Mouse (Mus musculus): ENCODE data around the gene Slc22a5. TPM values are rescaled to one million over a fixed set of nuclear protein-coding genes. Genes with fewer than 3 reads are reported as not detected.

Gene Slc22a5
- total and polyA plus RNA-seq, 2 experiments from 2014 or later = 12.8 to 13.6 TPM

DNA sequence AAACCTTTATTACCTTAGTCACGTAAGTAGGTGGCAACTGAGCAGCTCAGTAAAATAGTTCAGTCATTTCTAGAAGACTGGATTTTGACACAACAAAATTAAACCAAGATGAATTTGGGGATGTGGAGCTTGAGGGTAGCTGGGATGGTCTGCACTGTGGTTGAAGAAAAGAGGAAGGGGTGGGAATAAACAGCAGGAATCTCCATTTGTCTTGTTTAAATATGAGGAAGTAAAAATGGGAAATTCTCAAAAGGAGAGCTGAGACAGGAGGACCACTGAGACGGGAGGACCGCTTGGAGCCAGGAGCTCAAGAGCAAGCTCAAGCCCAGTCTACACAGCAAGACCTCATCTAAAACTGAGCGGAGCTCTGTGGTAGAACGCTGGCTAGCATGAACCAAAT is 34.8 kb upstream of the Slc22a5 start:
- no peak overlapping the region for H3K27ac ChIP-seq (ENCODE audit: low read depth, low read length)
- WGBS = 92% methylated on average over 5 of the region's 5 CpGs

DNA sequence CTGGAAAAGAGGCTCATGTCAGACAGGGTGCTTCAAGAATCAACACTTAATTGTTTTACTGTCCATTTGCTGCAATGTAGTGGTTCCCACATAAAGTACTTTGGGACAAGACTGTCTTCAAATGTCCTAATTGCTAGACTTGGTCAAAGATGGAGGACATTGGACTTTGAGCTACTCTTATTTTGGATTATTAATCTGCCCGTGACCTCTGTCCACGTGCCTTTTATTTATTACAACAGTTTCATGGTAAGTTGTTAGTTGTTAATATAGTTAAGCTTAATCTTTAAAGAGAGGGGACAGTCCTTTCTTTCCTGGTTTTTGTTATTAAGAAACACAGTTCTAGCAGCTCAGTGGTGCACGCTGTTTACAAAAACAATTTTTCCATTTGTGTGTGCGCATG is 27.4 kb upstream of the Slc22a5 start:
- Histone ChIP-seq H3K9ac (replicated peaks; ENCODE audit: low read length, poor library complexity, severe bottlenecking) (no peak overlapping the region), H3K4me1 (ENCODE audit: insufficient read depth, low read length) (no peaks in the 10 kb centered on the region), H3K36me3 (ENCODE audit: insufficient read depth, low read length) (no peaks in the 10 kb centered on the region), H3K4me2 (ENCODE audit: low read depth, low read length, poor library complexity, severe bottlenecking) (no peak overlapping the region), H3K27me3 (ENCODE audit: insufficient read depth, low read length) (no peaks in the 10 kb centered on the region), H3K9me3 (ENCODE audit: low read length) (no peaks in the 10 kb centered on the region), H3K4me3 (ENCODE audit: low read depth, low read length) (no peak overlapping the region), H3K27ac (ENCODE audit: low read depth, low read length) (no peak overlapping the region)
- no peak for ATAC-seq (ENCODE audit: low FRiP score)
- 94% methylated on average over 4 of the region's 4 CpGs for WGBS
- no peak for DNase-seq (ENCODE audit: low spot score)
- TF ChIP-seq CTCF (IDR thresholded peaks at IDR 0.05) = no peak

More for the DNA sequence above, 34.8 kb upstream of the Slc22a5 start:
- DNase-seq (ENCODE audit: low spot score) (no peak), ATAC-seq (ENCODE audit: low FRiP score) (no peak)
- TF ChIP-seq CTCF (IDR thresholded peaks at IDR 0.05) = no peak
- Histone ChIP-seq H3K4me1 (ENCODE audit: insufficient read depth, low read length) (no peaks in the 10 kb centered on the region), H3K9me3 (ENCODE audit: low read length) (no peaks in the 10 kb centered on the region), H3K27me3 (ENCODE audit: insufficient read depth, low read length) (no peaks in the 10 kb centered on the region), H3K4me2 (ENCODE audit: low read depth, low read length, poor library complexity, severe bottlenecking) (no peak overlapping the region), H3K4me3 (ENCODE audit: low read depth, low read length) (no peak overlapping the region), H3K9ac (replicated peaks; ENCODE audit: low read length, poor library complexity, severe bottlenecking) (no peak overlapping the region), H3K36me3 (ENCODE audit: insufficient read depth, low read length) (no peaks in the 10 kb centered on the region)

DNA sequence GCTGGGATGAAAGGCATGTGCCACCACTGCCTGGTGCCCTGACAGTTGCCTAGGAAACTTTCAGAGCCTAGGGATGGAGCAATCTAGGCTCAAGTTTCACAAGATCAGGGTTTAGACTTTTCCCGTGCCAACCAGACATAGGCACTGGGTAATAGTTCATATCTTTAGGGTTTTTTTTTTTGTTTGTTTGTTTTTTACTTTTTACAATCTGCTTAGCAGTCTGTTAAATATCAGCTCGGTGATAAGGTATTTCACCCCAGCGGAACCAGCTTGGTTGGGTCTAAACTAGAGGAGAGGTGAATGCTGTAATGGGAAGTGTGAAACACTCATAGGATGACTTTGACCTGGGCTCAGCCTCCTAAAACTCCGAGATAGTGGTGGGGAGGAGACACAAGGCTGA is 19.6 kb upstream of the Slc22a5 start:
- H3K27me3 ChIP-seq (ENCODE audit: insufficient read depth, low read length) = no peaks in the 10 kb centered on the region
- no peak overlapping the region for H3K27ac ChIP-seq (ENCODE audit: low read depth, low read length)
- H3K9me3 ChIP-seq (ENCODE audit: low read length) = no peaks in the 10 kb centered on the region
- no peak overlapping the region for H3K9ac ChIP-seq (replicated peaks; ENCODE audit: low read length, poor library complexity, severe bottlenecking)
- no peaks in the 10 kb centered on the region for H3K36me3 ChIP-seq (ENCODE audit: insufficient read depth, low read length)
- ATAC-seq (ENCODE audit: low FRiP score) = no peak
- H3K4me2 ChIP-seq (ENCODE audit: low read depth, low read length, poor library complexity, severe bottlenecking) = no peak overlapping the region
- no peak overlapping the region for H3K4me3 ChIP-seq (ENCODE audit: low read depth, low read length)
- no peak for DNase-seq (ENCODE audit: low spot score)
- WGBS = 81% methylated on average over 4 of the region's 4 CpGs
- H3K4me1 ChIP-seq (ENCODE audit: insufficient read depth, low read length) = no peaks in the 10 kb centered on the region
- no peak for TF ChIP-seq CTCF (IDR thresholded peaks at IDR 0.05)

- no peak for TF ChIP-seq CTCF (IDR thresholded peaks at IDR 0.05)
Measured at GRCm38 (mm10) chr11:53908686-53909085, 17.2 kb upstream of the Slc22a5 start.

DNA sequence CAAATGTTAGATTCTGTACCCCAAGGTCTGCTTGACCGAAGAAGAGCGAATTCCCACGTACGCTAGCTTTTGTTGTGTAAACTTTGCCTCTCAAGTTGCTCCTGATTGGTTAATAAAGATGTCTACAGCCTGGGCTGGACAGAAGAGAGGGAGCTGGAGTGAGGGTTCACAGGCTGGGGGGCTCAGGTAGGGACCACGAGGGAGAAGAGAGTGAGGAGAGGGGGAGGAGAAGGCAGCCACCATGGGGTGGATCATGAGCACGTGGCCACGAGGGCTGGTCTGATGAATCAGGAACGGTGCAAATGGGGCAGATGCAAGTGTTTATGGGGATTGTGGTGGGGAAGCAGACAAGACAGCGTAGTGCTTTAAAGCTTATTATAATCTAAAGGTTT is 13.1 kb upstream of the Slc22a5 start:
- Histone ChIP-seq H3K27ac (ENCODE audit: low read depth, low read length) (no peak overlapping the region), H3K4me3 (ENCODE audit: low read depth, low read length) (no peak overlapping the region), H3K36me3 (ENCODE audit: insufficient read depth, low read length) (no peaks in the 10 kb centered on the region), H3K9me3 (ENCODE audit: low read length) (no peaks in the 10 kb centered on the region), H3K4me2 (ENCODE audit: low read depth, low read length, poor library complexity, severe bottlenecking) (no peak overlapping the region), H3K27me3 (ENCODE audit: insufficient read depth, low read length) (no peaks in the 10 kb centered on the region), H3K9ac (replicated peaks; ENCODE audit: low read length, poor library complexity, severe bottlenecking) (no peak overlapping the region), H3K4me1 (ENCODE audit: insufficient read depth, low read length) (no peaks in the 10 kb centered on the region)
- WGBS = 82% methylated on average over 9 of the region's 9 CpGs
- no peak for TF ChIP-seq CTCF (IDR thresholded peaks at IDR 0.05)
- DNase-seq (ENCODE audit: low spot score) (no peak), ATAC-seq (ENCODE audit: low FRiP score) (no peak)

More at GRCm38 (mm10) chr11:53908686-53909085, 17.2 kb upstream of the Slc22a5 start:
- ATAC-seq (ENCODE audit: low FRiP score) (no peak), DNase-seq (ENCODE audit: low spot score) (no peak)
- 95% methylated on average over 8 of the region's 8 CpGs for WGBS
- H3K27me3 ChIP-seq (ENCODE audit: insufficient read depth, low read length) = no peaks in the 10 kb centered on the region
- H3K4me3 ChIP-seq (ENCODE audit: low read depth, low read length) = no peak overlapping the region
- H3K9ac ChIP-seq (replicated peaks; ENCODE audit: low read length, poor library complexity, severe bottlenecking) = no peak overlapping the region
- H3K4me1 ChIP-seq (ENCODE audit: insufficient read depth, low read length) = no peaks in the 10 kb centered on the region
- no peak overlapping the region for H3K27ac ChIP-seq (ENCODE audit: low read depth, low read length)
- no peaks in the 10 kb centered on the region for H3K36me3 ChIP-seq (ENCODE audit: insufficient read depth, low read length)
- no peaks in the 10 kb centered on the region for H3K9me3 ChIP-seq (ENCODE audit: low read length)
- H3K4me2 ChIP-seq (ENCODE audit: low read depth, low read length, poor library complexity, severe bottlenecking) = no peak overlapping the region

DNA sequence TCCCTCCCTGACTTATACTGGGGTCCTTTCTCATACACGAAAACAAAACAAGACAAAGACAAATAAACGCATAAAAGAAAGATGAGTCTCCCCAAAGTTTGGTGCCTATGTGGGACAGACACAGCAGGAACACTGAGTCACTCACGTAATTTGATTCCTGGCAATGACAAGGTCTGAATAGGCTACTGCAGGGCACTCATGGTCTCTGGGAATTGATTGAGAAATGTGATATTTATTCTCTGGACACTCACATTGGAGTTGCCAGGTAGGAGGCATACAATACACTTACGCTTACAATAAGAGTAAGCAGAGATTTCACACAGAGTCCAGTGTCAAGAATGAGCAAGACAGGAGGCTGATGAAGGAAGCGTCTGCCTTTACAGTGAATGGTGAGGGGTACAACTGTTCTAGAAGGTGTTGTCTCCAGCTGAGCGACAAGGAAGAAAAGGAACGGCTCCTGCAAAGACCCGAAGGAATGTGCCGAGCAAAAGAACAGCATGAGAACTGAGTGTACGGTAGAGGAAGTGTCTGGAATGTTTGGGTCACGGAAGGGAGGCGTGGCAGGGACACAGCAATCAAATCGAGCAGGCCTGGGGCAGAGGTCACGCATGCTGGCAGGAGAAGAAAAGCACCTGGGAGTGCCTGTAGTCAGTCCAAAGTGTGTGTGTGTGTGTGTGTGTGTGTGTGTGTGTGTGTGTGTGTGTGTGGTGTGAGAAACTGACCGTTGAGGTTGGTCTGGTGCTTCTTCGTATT is 12.5 kb upstream of the Slc22a5 start:
- DNase-seq (ENCODE audit: low spot score) = no peak
- Histone ChIP-seq H3K4me1 (ENCODE audit: insufficient read depth, low read length) (no peaks in the 10 kb centered on the region), H3K4me3 (ENCODE audit: low read depth, low read length) (no peak overlapping the region), H3K27me3 (ENCODE audit: insufficient read depth, low read length) (no peaks in the 10 kb centered on the region), H3K4me2 (ENCODE audit: low read depth, low read length, poor library complexity, severe bottlenecking) (no peak overlapping the region), H3K27ac (ENCODE audit: low read depth, low read length) (no peak overlapping the region), H3K9me3 (ENCODE audit: low read length) (no peaks in the 10 kb centered on the region), H3K36me3 (ENCODE audit: insufficient read depth, low read length) (no peaks in the 10 kb centered on the region), H3K9ac (replicated peaks; ENCODE audit: low read length, poor library complexity, severe bottlenecking) (no peak overlapping the region)
- 55% methylated on average over 16 of the region's 16 CpGs for WGBS
- ATAC-seq (ENCODE audit: low FRiP score) = no peak
- TF ChIP-seq CTCF (IDR thresholded peaks at IDR 0.05) = no peak
